Mouse (Mus musculus): ENCODE measurements around the gene Rps6ka2.

Rps6ka2 gene

DNA sequence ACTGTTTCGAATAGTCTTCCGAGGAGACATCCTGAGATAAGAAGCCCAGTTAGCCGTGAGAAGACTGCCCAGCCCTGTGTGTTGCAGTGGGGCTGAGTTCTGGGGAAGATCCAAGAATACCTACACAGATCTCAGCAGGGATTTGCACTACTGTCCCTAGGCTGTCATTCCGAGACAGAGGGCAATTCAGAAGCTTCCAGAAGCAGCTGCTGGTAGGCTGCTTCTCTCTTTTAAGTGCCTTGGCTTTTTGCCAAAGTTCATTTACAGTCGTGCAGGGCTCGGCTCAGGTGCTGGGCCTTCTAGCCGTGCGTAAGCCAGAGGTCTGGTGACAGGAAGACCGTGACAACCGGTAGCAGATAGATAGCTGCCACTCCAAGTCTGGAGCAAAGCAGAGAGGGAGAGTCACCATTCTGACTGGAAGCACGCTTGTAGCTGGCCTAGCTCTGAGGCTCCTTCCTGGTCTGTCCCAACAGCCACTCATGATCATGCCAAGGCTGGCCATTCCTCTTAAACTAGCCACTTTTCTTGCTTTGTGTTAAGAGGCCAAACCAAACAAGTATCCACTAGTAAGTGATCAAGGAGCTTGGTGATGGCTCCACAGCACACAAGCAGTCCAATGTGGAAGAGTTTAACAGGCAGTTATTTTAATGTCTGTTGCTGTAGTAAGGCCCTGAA is 49.3 kb downstream of the Rps6ka2 start:
- DNase-seq (ENCODE audit: low read depth, low spot score): no peak

DNA sequence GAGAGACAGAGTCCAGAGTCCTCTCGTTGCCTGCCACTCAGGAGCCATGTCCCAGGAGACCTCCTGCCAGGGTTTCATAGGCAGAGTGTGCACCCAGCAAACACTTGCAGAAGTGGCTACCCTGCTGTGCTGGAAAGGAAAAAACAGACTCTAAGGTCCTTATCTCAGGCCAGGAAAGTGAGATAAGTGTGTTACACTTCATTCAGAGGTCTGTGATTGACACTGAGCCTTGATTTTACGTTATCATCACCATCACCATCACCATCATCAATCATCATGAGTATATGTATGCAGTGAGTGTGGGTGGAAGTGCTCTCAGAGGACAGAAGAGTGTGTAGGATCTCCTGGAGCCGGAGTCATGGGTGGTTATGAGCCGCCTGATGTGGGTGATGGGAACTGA is 51.4 kb downstream of the Rps6ka2 start:
- no peak for DNase-seq (ENCODE audit: low read depth, low spot score)

DNA sequence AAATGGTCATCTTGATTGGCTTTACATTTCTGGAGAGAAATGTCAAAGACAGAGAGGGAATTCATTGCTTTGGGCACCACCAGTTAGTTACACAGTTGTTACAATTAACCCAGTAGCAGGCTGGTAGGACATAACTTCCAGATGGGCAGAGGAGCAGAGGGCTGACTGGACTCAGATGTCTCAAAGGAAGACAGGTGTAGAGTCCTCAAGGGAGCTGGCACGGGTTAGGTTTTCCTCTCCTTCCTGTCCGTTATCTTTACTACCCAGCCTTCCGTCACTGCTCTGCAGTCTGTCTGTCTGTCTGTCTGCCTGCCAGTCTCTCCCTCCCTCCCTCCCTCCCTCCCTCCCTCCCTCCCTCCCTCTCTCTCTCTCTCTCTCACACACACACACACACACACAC is 52.3 kb downstream of the Rps6ka2 start:
- DNase-seq (ENCODE audit: low read depth, low spot score): no peak

DNA sequence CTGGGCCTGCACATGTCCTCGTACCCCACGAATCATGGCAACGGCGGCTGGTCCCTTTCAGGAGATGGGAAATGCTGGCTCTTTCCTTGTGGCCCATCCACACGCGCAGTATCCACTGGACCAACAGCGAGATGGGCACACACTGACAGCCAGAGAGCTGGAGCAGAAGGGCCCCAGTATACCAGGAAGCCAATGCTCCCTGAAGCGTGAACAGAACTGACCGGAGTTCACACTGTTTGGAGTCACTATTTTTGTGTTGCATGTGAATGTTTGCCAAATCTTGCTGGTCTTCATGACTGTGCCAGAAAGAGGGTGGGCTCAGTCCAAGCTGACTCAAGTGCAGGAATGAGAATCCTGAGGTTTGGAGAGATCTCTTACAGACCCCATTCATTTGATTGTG is 58.6 kb downstream of the Rps6ka2 start:
- DNase-seq (ENCODE audit: low read depth, low spot score): no peak

DNA sequence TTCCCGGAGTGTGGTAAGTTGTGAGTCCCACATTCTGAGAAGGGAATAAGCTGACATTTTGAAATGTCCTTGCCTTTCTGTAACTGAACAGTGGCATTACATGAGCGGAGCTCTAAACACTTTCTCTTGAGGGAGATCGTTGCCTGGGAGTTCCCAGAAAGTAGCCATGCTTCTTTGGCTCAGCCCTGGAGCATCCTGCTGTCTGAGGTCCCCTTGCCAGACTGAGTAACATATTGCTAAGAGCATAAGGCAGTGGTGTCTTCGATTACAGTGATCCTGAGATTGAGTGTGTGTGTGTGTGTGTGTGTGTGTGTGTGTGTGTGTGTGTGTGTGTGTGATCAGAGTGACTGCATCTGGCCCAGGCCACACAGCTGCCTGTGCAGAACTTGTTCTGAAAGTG is 61.4 kb downstream of the Rps6ka2 start:
- DNase-seq (ENCODE audit: low read depth, low spot score): no peak

DNA sequence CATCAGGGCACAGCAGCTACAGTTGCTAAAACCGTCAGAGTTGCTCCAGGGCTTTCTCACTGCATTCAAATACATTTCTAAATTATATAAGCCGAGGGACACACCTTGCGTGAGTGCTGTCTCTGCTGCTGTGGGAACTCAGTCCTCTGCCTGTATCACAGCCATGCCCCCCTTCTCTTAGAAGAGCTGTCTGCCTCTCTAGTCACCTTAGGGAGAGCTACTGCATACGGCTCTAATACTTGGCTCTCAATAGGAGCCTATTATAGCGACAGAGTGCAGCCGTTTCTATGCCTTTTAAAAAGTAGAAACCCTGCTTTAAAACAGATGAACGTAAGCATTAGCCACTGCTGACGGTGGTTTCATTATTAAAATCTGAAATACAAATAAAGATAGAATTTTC is 61.9 kb downstream of the Rps6ka2 start:
- DNase-seq (ENCODE audit: low read depth, low spot score): no peak

DNA sequence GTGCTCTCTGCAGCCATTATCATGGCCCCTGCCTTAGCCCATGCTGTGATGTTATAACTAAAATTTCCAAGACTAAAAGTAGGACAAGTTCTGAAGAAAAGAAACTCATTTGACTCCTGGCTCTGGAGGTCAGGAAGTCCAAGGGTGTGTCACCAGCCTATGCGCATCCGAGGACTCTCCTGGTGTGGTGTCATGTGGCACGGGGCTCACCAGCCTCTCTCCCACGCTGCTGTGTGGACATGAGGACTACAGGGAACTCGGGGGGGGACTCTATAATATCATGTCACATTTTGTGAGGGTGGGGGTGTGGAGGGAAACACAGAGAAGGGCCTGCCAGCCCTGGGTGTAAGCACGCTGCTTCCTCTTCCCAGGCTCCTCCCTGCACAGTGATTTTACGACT is 62.5 kb downstream of the Rps6ka2 start:
- DNase-seq (ENCODE audit: low read depth, low spot score): no peak

DNA sequence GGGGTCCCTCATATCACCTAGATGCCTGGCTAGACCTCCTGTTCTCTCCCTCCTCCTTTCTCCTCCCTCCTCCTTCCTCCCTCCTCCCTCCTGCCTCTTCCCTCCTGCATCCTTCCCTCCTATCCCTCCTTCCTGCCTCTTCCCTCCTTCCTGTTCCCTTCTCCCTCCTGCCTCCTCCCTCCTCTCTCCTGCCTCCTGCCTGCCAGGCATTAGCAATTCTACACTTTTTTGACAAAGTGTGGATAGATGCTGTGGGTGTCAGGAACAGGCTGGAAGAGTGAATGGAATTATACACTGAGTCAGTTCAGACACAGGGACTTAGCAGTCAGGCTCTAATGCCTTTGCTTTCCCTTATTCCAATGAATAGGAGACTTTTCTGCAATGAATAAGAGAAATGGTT is 63.3 kb downstream of the Rps6ka2 start:
- no peak for DNase-seq (ENCODE audit: low read depth, low spot score)

DNA sequence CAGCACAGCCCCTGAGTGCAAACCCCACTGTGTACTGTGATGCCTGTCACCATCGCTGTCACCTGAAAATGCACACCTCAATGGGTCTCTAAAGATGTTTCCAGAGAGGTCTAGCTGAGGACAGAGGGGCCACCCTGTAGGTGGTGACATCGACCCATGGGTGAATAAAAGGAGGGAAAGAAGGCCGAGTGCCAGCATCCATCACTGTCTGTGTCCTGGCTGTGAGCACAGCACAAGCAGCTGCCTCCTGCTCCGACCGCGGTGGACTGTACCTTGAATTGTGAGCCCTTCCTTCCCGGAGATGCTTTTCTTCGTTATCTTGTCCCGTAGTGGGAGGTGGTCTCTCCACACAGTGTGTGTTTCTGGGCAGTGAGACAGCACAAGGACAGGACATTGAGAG is 67.8 kb downstream of the Rps6ka2 start:
- DNase-seq (ENCODE audit: low read depth, low spot score): no peak

DNA sequence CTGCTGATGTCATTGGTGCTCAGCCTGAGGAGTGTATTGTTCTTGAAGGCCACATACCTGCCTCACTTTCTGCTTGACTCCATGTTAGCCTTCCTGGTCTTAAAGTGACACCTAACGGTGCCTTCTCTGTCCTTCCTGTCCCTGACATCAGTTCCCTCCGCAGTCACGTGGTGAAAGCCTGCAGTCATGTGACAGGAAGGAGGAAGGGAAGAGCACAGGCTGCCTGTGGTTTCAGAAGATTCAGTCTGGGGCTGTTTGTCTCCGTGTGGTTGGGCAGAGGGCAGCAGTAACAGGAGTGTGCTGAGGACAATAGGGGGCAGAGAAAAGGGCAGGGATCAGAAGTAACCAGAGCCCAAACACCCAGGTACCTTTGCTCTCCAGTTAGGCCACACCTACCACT is 68.9 kb downstream of the Rps6ka2 start:
- DNase-seq (ENCODE audit: low read depth, low spot score): no peak

DNA sequence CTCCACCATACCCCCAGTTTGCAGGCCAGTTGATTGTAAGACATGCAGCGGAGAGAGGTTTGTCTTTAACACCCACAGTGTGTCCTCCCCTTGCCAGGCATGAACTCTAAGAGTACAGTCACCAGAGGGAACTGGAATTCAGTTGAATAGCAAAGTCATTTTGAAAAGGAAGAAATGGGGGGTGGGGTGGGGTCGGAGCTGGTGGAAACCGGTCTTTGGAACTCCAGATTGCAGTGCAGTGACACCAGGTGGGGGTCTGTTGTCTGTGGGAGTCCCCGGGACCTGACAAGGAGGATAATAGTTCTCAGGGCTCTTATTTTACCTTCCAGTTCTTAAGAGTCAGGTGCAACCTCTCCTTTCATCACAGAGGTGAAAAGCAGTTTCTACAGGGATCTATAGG is 70.6 kb downstream of the Rps6ka2 start:
- DNase-seq (ENCODE audit: low read depth, low spot score): no peak

DNA sequence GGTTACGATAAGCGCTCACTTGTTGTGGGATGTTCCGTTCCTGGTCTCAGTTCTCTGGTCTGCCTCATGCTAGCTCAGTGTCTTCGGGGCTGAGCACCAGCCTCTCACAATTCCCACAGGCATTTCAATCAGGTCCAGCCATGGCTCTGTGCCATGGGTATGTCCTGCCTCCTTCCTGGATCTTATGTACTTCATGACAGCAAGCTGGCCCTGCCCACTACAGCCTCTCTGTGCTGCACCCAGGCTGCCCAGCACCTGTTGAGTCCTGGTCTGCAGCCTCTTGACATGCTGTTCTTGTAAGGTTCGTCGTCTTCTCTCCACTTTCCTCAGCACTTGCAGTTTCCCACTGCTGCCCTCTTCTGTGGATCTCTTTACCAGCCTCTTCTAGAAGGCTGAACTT is 75.2 kb downstream of the Rps6ka2 start:
- no peak for DNase-seq (ENCODE audit: low read depth, low spot score)

DNA sequence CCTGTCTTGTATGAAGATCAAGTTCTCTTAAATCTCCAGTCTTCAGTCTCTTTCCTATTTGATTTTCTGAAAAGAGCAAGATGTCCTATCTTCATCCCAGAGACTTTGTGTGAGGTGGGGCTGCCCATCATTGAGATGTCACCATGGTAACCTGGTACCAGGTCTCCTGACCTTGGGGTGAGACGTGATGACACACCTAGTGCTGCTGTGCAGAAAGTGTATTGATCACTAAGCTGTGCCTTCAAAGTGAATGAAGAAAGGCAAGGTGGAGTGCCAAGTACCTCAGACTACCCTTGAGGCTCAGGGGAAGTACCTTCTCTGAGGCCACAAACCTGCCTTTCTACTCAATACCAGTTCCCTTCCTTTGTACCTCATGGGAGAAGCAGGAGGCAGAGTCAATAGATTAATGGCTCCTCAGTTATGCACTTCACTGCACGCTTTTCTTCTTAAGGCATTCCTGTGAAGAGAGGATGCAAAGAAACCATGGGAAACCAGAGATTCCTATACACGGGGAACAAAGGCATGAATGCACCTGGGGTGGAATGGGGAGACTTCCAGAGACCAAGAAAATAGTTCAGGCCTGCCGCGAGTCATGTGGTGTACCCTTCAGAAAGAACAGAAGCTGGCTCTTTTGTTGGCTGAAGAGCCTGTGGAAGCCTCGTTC is 77.1 kb downstream of the Rps6ka2 start:
- DNase-seq (ENCODE audit: low read depth, low spot score): no peak

DNA sequence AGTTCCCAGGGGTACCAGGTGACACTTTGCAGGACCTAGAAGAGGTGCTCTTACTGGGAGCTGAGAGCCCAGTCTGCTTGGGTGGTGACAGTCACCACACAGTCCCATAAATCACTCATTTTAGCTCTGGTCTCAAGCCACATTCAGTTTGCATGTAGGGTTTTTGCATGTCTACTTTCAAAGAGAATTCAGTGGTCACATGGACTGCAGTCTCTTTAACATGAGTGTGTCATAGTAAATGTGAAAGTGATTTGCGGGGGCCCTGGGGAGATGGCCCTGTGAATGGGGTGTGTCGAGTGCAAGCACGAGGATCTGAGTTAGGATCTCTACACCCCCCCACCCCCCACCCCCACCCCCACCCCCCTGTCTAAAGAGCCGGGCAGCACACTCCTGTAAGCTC is 80.5 kb downstream of the Rps6ka2 start:
- DNase-seq (ENCODE audit: low read depth, low spot score): no peak

DNA sequence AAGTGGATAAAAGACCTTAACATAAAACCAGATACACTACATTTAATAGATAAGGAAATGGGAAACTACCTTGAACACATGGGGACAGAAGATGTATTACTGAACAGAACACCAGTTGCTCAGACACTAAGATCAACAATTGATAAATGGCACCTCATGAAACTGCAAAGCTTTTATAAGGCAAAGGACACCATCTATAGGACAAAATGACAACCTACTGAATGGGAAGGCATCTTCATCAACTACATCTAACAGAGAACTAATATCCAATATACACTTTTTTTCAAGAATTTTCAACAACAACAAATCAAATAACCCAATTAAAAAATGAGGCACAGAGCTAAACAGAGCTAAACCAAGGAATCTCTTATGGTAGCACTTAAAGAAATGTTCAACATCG is 87.3 kb downstream of the Rps6ka2 start:
- DNase-seq (ENCODE audit: low read depth, low spot score): no peak

DNA sequence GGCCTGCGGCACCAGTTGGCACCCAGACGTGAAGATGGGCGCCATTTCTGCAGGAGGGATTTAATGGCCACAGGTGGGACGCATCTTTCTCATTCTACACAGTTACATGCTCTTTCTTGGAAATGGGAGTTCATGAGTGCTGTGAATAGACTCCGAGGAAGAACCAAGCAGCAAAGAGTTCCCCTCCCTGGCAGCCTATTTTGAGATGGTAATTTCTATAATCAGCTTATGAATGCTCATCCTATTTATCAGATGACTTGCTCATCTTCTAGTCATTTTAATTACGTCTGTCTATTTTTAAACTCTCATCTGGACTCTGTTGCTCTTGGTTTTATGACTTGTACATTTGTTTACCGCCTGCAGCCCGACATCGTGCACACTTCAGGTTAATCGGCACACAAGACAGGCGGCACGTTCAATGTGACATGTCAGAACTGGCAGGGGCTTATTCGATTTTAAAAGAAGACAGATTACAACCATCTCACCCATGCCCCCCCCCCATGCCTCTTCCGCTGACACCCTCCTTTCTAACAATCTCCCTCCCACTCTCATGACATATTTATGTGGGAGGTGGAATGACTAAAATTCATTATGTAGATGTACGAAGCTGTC is 88.9 kb downstream of the Rps6ka2 start:
- no peak for DNase-seq (ENCODE audit: low read depth, low spot score)

DNA sequence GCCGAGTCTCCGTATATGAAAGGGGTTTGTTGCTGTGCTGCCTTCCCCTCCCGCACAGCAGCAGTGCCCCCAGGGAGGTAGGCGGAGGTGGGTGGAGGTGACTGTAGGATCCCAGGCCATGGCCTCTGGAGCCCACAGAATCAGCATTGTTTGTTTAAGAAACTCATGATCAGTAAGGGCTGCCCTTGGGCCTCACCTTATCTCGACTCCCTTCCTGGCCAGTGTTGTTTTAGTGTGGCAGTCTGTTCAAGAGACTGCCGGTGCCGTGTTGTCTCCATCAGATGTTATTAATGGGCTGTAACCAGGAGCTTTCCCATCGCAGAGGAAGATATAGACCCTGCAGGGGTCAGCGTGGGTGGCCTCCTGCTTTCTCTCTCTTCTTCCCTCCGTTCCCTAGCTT is 90.4 kb downstream of the Rps6ka2 start:
- no peak for DNase-seq (ENCODE audit: low read depth, low spot score)

DNA sequence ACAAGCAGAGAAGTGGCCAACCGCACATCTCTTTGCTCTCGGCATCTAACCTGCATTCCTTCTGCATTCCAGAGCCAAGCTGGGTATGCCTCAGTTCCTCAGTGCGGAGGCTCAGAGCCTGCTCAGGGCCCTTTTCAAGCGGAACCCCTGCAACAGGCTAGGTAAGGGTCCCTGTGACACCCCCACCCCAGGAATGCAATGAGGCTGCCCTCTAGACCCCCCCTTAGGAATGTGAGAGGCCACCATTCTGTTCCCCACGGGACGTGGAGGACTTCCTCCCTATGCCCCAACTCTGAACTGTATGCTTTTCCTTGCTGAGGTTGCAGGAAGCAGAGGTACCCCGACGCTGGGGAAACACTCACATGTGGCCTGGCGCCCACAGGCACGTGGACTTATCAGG is 92.1 kb downstream of the Rps6ka2 start:
- no peak for DNase-seq (ENCODE audit: low read depth, low spot score)

DNA sequence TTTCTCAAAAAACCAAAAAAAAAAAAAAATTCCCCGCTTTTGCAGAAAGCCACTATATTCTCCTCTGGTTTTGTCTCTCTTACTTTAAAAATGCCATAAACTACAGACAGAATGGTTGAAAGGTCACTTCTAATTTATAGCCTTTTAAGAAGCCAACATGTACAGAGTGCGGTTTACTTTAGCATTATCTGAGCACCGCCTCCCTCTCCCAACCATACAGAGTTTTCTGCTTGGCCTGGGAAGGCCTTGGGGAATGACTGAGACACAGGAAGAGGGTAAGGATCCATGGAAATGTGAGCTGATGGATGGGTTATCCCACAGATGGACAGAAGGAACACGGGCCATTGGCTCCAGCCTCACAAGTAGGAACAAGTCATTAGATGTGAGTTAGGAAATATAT is 92.7 kb downstream of the Rps6ka2 start:
- DNase-seq (ENCODE audit: low read depth, low spot score): no peak

DNA sequence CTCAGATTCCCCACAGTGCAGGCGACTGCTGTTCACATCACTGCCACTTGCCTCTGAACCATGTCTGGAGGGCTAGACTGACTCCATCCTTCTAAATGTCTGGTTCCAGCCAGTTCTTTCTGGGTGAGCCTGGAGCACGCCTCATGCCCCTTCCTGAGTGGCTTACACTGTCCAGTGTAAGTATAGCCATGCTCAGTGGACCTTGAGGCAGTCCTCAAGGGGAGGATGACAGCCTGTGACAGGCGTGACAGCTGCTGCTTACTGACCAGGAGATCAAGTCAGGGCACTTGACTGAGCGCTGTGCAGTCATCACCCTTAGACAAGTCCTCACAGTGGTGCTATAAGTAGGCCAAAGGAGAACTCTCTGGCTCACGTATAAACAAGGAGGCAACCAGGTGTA is 94.7 kb downstream of the Rps6ka2 start:
- DNase-seq (ENCODE audit: low read depth, low spot score): no peak

DNA sequence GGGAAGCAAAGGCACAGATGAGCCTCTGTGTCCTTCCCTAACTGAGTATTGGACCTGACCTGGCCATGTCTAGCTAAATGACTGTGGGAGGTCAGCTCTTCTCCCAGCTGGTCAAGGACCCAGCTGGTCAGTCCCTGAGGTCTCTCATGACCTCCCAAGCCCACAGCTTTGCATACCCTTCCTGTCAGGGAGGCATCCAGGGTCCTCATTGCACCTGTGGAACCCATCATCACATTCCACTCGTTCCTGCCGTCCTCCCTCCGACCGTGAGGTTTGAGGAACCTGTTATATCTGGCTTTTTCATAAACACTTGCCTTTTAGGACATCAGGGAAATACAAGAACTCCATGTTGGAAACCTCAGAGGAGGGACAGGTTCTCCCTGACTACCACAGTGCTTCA is 95.4 kb downstream of the Rps6ka2 start:
- no peak for DNase-seq (ENCODE audit: low read depth, low spot score)

DNA sequence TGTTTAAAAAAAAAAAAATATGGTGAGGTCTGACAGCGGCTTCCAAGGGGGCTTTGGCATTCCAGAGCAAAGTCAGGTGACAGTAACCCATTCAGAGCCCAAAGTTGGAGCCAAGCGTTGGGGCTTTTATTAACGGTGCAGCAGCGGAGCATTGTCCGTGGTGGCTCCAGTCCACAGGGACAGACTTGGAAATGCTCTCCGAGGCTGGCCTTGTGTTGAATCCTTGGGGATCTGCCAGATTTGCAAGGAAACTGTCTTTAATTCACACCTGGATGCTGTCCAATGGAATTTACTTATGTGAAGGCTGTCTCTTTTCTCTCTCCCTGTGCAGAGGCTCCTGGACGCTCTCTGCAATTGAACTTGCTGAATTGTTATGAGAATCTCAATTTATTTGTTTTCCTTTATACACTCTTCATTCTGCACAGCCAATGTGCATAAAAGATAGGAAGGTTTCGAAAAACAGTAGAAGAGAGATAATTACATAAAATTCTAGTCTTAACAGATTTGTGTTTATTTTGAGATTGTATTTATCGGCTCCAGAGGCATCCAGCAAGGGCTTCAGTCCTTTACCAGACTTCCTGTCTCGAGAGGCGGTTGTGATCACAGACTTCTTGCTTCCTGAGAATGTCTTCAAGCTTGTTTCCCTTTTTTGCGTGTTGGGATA is 95.9 kb downstream of the Rps6ka2 start:
- DNase-seq (ENCODE audit: low read depth, low spot score): no peak

DNA sequence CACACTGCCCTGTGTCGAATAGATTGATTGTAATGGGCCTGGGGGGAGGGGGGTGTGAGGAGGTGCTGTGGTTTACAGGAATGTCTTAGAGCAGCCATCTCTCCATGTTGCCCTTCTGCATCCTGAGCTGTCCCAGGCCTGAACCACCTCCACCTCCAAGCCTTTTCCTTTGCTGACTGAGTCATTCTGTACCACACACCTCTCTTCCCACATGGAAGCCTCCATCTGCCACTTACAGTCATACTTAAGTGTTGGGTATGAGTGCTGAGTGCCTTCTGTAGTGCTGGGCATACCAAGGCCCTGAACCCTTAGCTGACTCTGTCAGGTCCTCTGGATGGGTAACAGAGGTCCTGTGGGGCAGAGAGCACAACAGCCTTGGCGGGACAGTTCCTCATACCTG is 97.9 kb downstream of the Rps6ka2 start:
- DNase-seq (ENCODE audit: low read depth, low spot score): no peak
